Mouse (Mus musculus): ENCODE results near the gene Olfr17.
A peak's percentile ranks its signal among the peaks of the same experiment; 100 is the strongest.
"Not testable (repeated sequence)": the region's sequence is repeated elsewhere in the genome, so short reads cannot be mapped to it uniquely, and the experiment has no call there.

The Olfr17 gene

GRCm38 (mm10) chr7:107092920-107093319 is at the start of gene Olfr17:
TSS of gene Olfr17 (plus strand) at chr7:107093220.
- no peak for DNase-seq (ENCODE audit: low spot score in 2 of 2)

- no peak for DNase-seq (ENCODE audit: low spot score in 2 of 2)
Measured at GRCm38 (mm10) chr7:107044407-107044806, 48.6 kb upstream of the Olfr17 start.

- DNase-seq (ENCODE audit: low spot score in 2 of 2), result peak; percentile 33 to 44
Measured at GRCm38 (mm10) chr7:107045833-107046232, 47.2 kb upstream of the Olfr17 start.

- no peak for DNase-seq (ENCODE audit: low spot score in 2 of 2)
Measured at GRCm38 (mm10) chr7:107047578-107047977, 45.4 kb upstream of the Olfr17 start.

GRCm38 (mm10) chr7:107070681-107071080 is 22.3 kb upstream of the Olfr17 start, which contains the start of gene Olfr714:
TSS of gene Olfr714 (plus strand) at chr7:107070981.
- DNase-seq (ENCODE audit: low spot score in 2 of 2), result no peak

GRCm38 (mm10) chr7:107110269-107110668 is 17.2 kb downstream of the Olfr17 start, which contains the start of gene Olfr715b:
TSS of gene Olfr715b (minus strand) at chr7:107110369.
- not testable (repeated sequence) for DNase-seq (ENCODE audit: low spot score in 2 of 2)

- not testable (repeated sequence) for DNase-seq (ENCODE audit: low spot score in 2 of 2)
Measured at GRCm38 (mm10) chr7:107130983-107131382, 38.0 kb downstream of the Olfr17 start, which contains the start of gene Olfr715. TSS of gene Olfr715 (minus strand) at chr7:107131083.

- not testable (repeated sequence) for DNase-seq (ENCODE audit: low spot score in 2 of 2)
Measured at GRCm38 (mm10) chr7:107138027-107138426, 45.0 kb downstream of the Olfr17 start, which contains the start of gene Olfr716. TSS of gene Olfr716 (plus strand) at chr7:107138327.

All from right cerebral cortex, postnatal 10 days (tissue).